13 mouse cellular contexts compared by ENCODE assay signal in the genomic region with DNA sequence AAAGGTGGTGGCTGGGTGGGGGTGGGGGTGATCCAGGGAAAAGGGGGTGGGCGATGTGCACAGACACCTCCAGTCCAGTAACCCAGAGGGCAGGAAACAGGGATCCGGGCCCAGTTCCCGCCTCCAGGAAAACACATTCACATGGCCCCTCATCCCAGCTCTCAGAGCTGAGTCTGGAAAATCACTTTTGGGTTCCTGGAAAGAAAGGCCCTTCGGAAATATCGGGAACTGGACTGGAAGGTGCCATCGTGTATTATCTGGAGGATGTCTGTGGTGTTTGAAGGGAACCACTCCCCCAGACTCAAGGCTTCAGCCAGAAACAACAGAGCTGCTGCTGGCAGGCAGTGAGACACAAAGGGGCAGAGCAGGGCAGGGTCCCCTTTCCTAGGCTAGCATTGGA. TPM values are rescaled to one million over a fixed set of nuclear protein-coding genes. Genes with fewer than 3 reads are reported as not detected.
A peak's percentile ranks its signal among the peaks of the same experiment; 100 is the strongest.
DNase-seq lines count a peak whose midpoint lies in the region; ATAC-seq and TF ChIP-seq lines count a peak whose summit lies in the region.
"Had no signal": no experiment of that assay in that cellular context is flagged by ENCODE, and none has a peak within 500 bp of the region (broad histone marks: within the 10 kb centered on the region; RNA-seq: fewer than 3 reads in every experiment).

No protein-coding gene starts in this region.

- 0 out of 2 replicates have a peak overlapping the region, but pooled peaks have one; percentile 8 for H3K4me2 ChIP-seq in liver, embryonic 12.5 days
- H3K4me2 ChIP-seq in heart, embryonic 11.5 days, result 0 out of 2 replicates have a peak overlapping the region, but pooled peaks have one; percentile 15
- no peak overlapping the region for H3K4me2 ChIP-seq in intestine, postnatal 0 days (replicated peaks; ENCODE audit: low read depth)
- no peak overlapping the region for H3K4me2 ChIP-seq in stomach, embryonic 16.5 days (ENCODE audit: low read depth, low read length)
- H3K4me2 ChIP-seq: neural tube, embryonic 13.5 days had no signal

- H3K4me1 ChIP-seq in liver, embryonic 12.5 days, result peaks cover 25% of the 10 kb centered on the region
- H3K4me1 ChIP-seq in heart, embryonic 11.5 days (ENCODE audit: control insufficient read depth, insufficient read depth, low read length), result peaks cover 72% of the 10 kb centered on the region
- peaks cover 27% of the 10 kb centered on the region for H3K4me1 ChIP-seq in intestine, postnatal 0 days (replicated peaks; ENCODE audit: control insufficient read depth, insufficient read depth, low read length)
- peaks cover 65% of the 10 kb centered on the region for H3K4me1 ChIP-seq in stomach, embryonic 16.5 days (ENCODE audit: control insufficient read depth, insufficient read depth, low read length)
- peaks cover 51% of the 10 kb centered on the region for H3K4me1 ChIP-seq in hindbrain, embryonic 10.5 days (replicated peaks)

- no peaks in the 10 kb centered on the region for H3K27me3 ChIP-seq in liver, embryonic 12.5 days (replicated peaks)
- no peaks in the 10 kb centered on the region for H3K27me3 ChIP-seq in heart, embryonic 11.5 days (ENCODE audit: control insufficient read depth, insufficient read depth, low read length)
- H3K27me3 ChIP-seq in intestine, postnatal 0 days (replicated peaks; ENCODE audit: control insufficient read depth, insufficient read depth, low read length), result no peaks in the 10 kb centered on the region
- H3K27me3 ChIP-seq in stomach, embryonic 16.5 days (ENCODE audit: control insufficient read depth, insufficient read depth, low read length), result no peaks in the 10 kb centered on the region
- H3K27me3 ChIP-seq in hindbrain, embryonic 10.5 days (ENCODE audit: insufficient read depth, poor library complexity, severe bottlenecking), result no peaks in the 10 kb centered on the region
- H3K27me3 ChIP-seq: neural tube, embryonic 13.5 days had no signal

- no peak for DNase-seq in liver
- DNase-seq in hindbrain, embryonic 10.5 days (ENCODE audit: low spot score), result no peak
- DNase-seq in left cerebral cortex, adult 8-10 months (ENCODE audit: low spot score in 2 of 2), result no peak
- DNase-seq: cerebellum, adult 11 months; kidney, adult 8-10 months; thymus, postnatal 36 days had no signal

- no peaks in the 10 kb centered on the region for H3K36me3 ChIP-seq in liver, embryonic 12.5 days
- no peaks in the 10 kb centered on the region for H3K36me3 ChIP-seq in heart, embryonic 11.5 days (ENCODE audit: control insufficient read depth, insufficient read depth, low read length)
- H3K36me3 ChIP-seq in intestine, postnatal 0 days (ENCODE audit: control insufficient read depth, insufficient read depth), result no peaks in the 10 kb centered on the region
- no peaks in the 10 kb centered on the region for H3K36me3 ChIP-seq in stomach, embryonic 16.5 days (ENCODE audit: control insufficient read depth, insufficient read depth, low read length)
- H3K36me3 ChIP-seq in hindbrain, embryonic 10.5 days, result no peaks in the 10 kb centered on the region
- H3K36me3 ChIP-seq: neural tube, embryonic 13.5 days had no signal

- H3K9ac ChIP-seq in liver, embryonic 12.5 days, result no peak overlapping the region; the same call in 1 of the 2 replicates
- H3K9ac ChIP-seq in heart, embryonic 11.5 days (ENCODE audit: low read depth, low read length), result no peak overlapping the region
- H3K9ac ChIP-seq in intestine, postnatal 0 days (ENCODE audit: low read depth, low read length), result no peak overlapping the region
- peak overlapping the region; percentile 32; the same call in 1 of the 2 replicates for H3K9ac ChIP-seq in stomach, embryonic 16.5 days (ENCODE audit: low read length)
- H3K9ac ChIP-seq: neural tube, embryonic 13.5 days had no signal

- TF ChIP-seq CTCF in intestine, postnatal 0 days (IDR thresholded peaks at IDR 0.05; ENCODE audit: low read depth), result no peak

- ATAC-seq in liver, embryonic 12.5 days, result no peak
- ATAC-seq in heart, embryonic 11.5 days (replicated peaks; ENCODE audit: insufficient number of reproducible peaks, low FRiP score, low TSS enrichment), result no peak
- no peak for ATAC-seq in intestine, postnatal 0 days
- ATAC-seq in stomach, embryonic 16.5 days (ENCODE audit: insufficient read depth, low FRiP score), result no peak
- no peak for ATAC-seq in erythroblast, adult 5-6 weeks (replicated peaks; ENCODE audit: low FRiP score, poor library complexity, severe bottlenecking)
- ATAC-seq: midbrain, embryonic 16.5 days had no signal

- no peak overlapping the region for H3K27ac ChIP-seq in liver, embryonic 12.5 days
- H3K27ac ChIP-seq in heart, embryonic 11.5 days (ENCODE audit: low read depth, low read length), result peak overlapping the region; percentile 50; the same call in 1 of the 2 replicates
- H3K27ac ChIP-seq in intestine, postnatal 0 days (ENCODE audit: low read depth, low read length), result peak overlapping the region; percentile 57; the same call in 1 of the 2 replicates
- 0 out of 2 replicates have a peak overlapping the region, but pooled peaks have one; percentile 10 for H3K27ac ChIP-seq in stomach, embryonic 16.5 days (ENCODE audit: low read length)
- H3K27ac ChIP-seq in hindbrain, embryonic 10.5 days, result no peak overlapping the region
- H3K27ac ChIP-seq: neural tube, embryonic 13.5 days had no signal

- no peaks in the 10 kb centered on the region for H3K9me3 ChIP-seq in liver, embryonic 12.5 days (replicated peaks)
- H3K9me3 ChIP-seq in heart, embryonic 11.5 days (replicated peaks; ENCODE audit: control insufficient read depth, low read length), result no peaks in the 10 kb centered on the region
- no peaks in the 10 kb centered on the region for H3K9me3 ChIP-seq in intestine, postnatal 0 days (ENCODE audit: control insufficient read depth)
- H3K9me3 ChIP-seq in stomach, embryonic 16.5 days (replicated peaks; ENCODE audit: control insufficient read depth, low read length), result no peaks in the 10 kb centered on the region
- no peaks in the 10 kb centered on the region for H3K9me3 ChIP-seq in hindbrain, embryonic 10.5 days
- H3K9me3 ChIP-seq: neural tube, embryonic 13.5 days had no signal

- no peak overlapping the region for H3K4me3 ChIP-seq in liver, embryonic 12.5 days
- H3K4me3 ChIP-seq in heart, embryonic 11.5 days (ENCODE audit: low read depth, low read length), result no peak overlapping the region
- no peak overlapping the region for H3K4me3 ChIP-seq in intestine, postnatal 0 days (ENCODE audit: low read depth, low read length)
- H3K4me3 ChIP-seq in stomach, embryonic 16.5 days (replicated peaks; ENCODE audit: low read length), result no peak overlapping the region
- H3K4me3 ChIP-seq in hindbrain, embryonic 10.5 days, result no peak overlapping the region
- H3K4me3 ChIP-seq: neural tube, embryonic 13.5 days had no signal

- 60% methylated on average over 6 of the region's 6 CpGs for WGBS in liver, embryonic 12.5 days (ENCODE audit: insufficient replicate concordance)
- WGBS in heart, embryonic 11.5 days (ENCODE audit: insufficient replicate concordance), result 46% methylated on average over 6 of the region's 6 CpGs
- 25% methylated on average over 6 of the region's 6 CpGs for WGBS in intestine, postnatal 0 days
- 44% methylated on average over 6 of the region's 6 CpGs for WGBS in stomach, embryonic 16.5 days
- 78% methylated on average over 6 of the region's 6 CpGs for WGBS in hindbrain, embryonic 10.5 days

RNA-seq across cellular contexts. Expression of gene Actn1, which starts 10.6 kb away (rescaled TPM):
- 15.6 and 15.9 TPM in 2 replicates for polyA plus RNA-seq in liver, embryonic 12.5 days (2016; fragmentation: Nextera tagmentation; extraction: Ambion mirVana)
- polyA plus RNA-seq in heart, embryonic 11.5 days (2014; fragmentation: Nextera tagmentation; extraction: Ambion mirVana), result 53.2 and 54.1 TPM in 2 replicates
- polyA plus RNA-seq in intestine, postnatal 0 days (2015; fragmentation: Nextera tagmentation; extraction: Ambion mirVana), result 28.7 and 29.3 TPM in 2 replicates
- 51.2 and 52.7 TPM in 2 replicates for polyA plus RNA-seq in stomach, embryonic 16.5 days (2015; fragmentation: Nextera tagmentation; extraction: Ambion mirVana)
- polyA plus RNA-seq in hindbrain, embryonic 10.5 days (2016; fragmentation: Nextera tagmentation; extraction: Ambion mirVana), result 24.1 and 27.6 TPM in 2 replicates
- 13.4 and 17.6 TPM in 2 replicates for total RNA-seq in erythroblast, adult 5-6 weeks (2015; ENCODE audit: low replicate concordance)
- total RNA-seq in erythroblast, adult 5-6 weeks (2017; ENCODE audit: low replicate concordance), result 15.5 and 20.8 TPM in 2 replicates
- total RNA-seq in left cerebral cortex, adult 8-10 months (2022), result 100 to 1,000 TPM in 1 of 4 experiments, 10 to 100 TPM in 3; 92.6 to 101 (median 98.8) TPM

Comparison
In these comparisons a context has a peak if more than half of its experiments do, and no peak if none do; other contexts are left out.
1. H3K27ac ChIP-seq: peak in heart, embryonic 11.5 days (single experiment), intestine, postnatal 0 days (single experiment) and stomach, embryonic 16.5 days (single experiment); none in liver, embryonic 12.5 days (single experiment) and hindbrain, embryonic 10.5 days (single experiment).
2. H3K4me2 ChIP-seq: peak in liver, embryonic 12.5 days (single experiment) and heart, embryonic 11.5 days (single experiment); none in intestine, postnatal 0 days (single experiment) and stomach, embryonic 16.5 days (single experiment).